Mouse (Mus musculus) heart, embryonic 11.5 days (tissue): ENCODE data around the gene Mrm2. TPM values are rescaled to one million over a fixed set of nuclear protein-coding genes. Genes with fewer than 3 reads are reported as not detected.

Experiments
- polyA plus RNA-seq: library from polyadenylated mRNA; unstranded; fragments of >200 nt; fragmentation: Nextera tagmentation; extraction: Ambion mirVana; gene quantifications from 2 replicates; pipeline ENCODE4 v1.2.1, GENCODE M21; 2014

The Mrm2 gene
- polyA plus RNA-seq, 1 experiment from 2014 or later, result 17.1 TPM

Other genes with a start within 250 kb of the Mrm2 start
- gene Mad1l1, start 10.3 kb downstream of the Mrm2 start, polyA plus RNA-seq, result 25.0 and 26.3 TPM in 2 replicates
- gene Nudt1, start 10.2 kb downstream of the Mrm2 start, polyA plus RNA-seq, result 27.4 and 35.0 TPM in 2 replicates
- 8.8 and 9.8 TPM in 2 replicates for gene Snx8, start 57.4 kb upstream of the Mrm2 start, polyA plus RNA-seq
- gene Eif3b, start 87.4 kb upstream of the Mrm2 start, polyA plus RNA-seq, result 114 and 122 TPM in 2 replicates
- not detected in 2 replicates for gene Gm4869, start 113.7 kb upstream of the Mrm2 start, polyA plus RNA-seq
- gene Chst12, start 173.7 kb upstream of the Mrm2 start, polyA plus RNA-seq, result 17.4 and 20.2 TPM in 2 replicates
- 0.74 TPM in 1 of 2 replicates, not detected in the other for gene Grifin, start 233.2 kb upstream of the Mrm2 start, polyA plus RNA-seq